Mouse (Mus musculus) limb, embryonic 14.5 days (tissue): ENCODE measurements around the gene Qrich1. TPM values are rescaled to one million over a fixed set of nuclear protein-coding genes. Genes with fewer than 3 reads are reported as not detected.

Source experiments
- ATAC-seq: fragments of 200-750 bp; cut with Nextera tagmentation; 2 replicates; pipeline ENCODE4 v1.8.0; 2017; ENCODE audit warnings: low read depth, moderate number of reproducible peaks, moderate TSS enrichment; ENCODE audit not compliant: low FRiP score
- DNase-seq: peaks from one replicate; pipeline ENCODE4 v3.0.0-alpha.2; 2015; ENCODE audit warnings: low spot score
- H3K27ac ChIP-seq: fragments of 300-500 bp; sonication (generic); replicated peaks from 2 replicates; pipeline ENCODE4 v1.5.1; 2014; ENCODE audit warnings: low read depth, mild to moderate bottlenecking, low read length, moderate library complexity, mixed read lengths
- H3K27me3 ChIP-seq: fragments of 300-500 bp; sonication (generic); 2 replicates; pipeline ENCODE4 v1.6.1; 2014; ENCODE audit warnings: low read length, mixed read lengths; ENCODE audit not compliant: control insufficient read depth, insufficient read depth
- H3K36me3 ChIP-seq: fragments of 300-500 bp; sonication (generic); 2 replicates; pipeline ENCODE4 v1.6.1; 2014; ENCODE audit warnings: mild to moderate bottlenecking, low read length, moderate library complexity, mixed read lengths; ENCODE audit not compliant: control insufficient read depth, insufficient read depth
- H3K4me1 ChIP-seq: fragments of 300-500 bp; sonication (generic); 2 replicates; pipeline ENCODE4 v1.6.1; 2014; ENCODE audit warnings: antibody characterized with exemption, low read length, mixed read lengths; ENCODE audit not compliant: control insufficient read depth, insufficient read depth
- H3K4me2 ChIP-seq: fragments of 300-500 bp; sonication (generic); replicated peaks from 2 replicates; pipeline ENCODE4 v1.6.1; 2014; ENCODE audit warnings: low read depth, mild to moderate bottlenecking, low read length, moderate library complexity; ENCODE audit not compliant: severe bottlenecking
- H3K4me3 ChIP-seq: fragments of 300-500 bp; sonication (generic); replicated peaks from 2 replicates; pipeline ENCODE4 v1.5.1; 2014; ENCODE audit warnings: low read length
- H3K9ac ChIP-seq: fragments of 300-500 bp; sonication (generic); 2 replicates; pipeline ENCODE4 v1.6.1; 2014; ENCODE audit warnings: mild to moderate bottlenecking, low read depth, low read length, moderate library complexity; ENCODE audit not compliant: severe bottlenecking
- H3K9me3 ChIP-seq: fragments of 300-500 bp; sonication (generic); 2 replicates; pipeline ENCODE4 v1.6.1; 2016; ENCODE audit warnings: low read length; ENCODE audit not compliant: control insufficient read depth
- POLR2A ChIP-seq: fragments of 200-500 bp; IDR thresholded peaks from 2 replicates; pipeline ENCODE4 v1.8.0; 2012; ENCODE audit warnings: inconsistent platforms, mild to moderate bottlenecking, moderate library complexity, borderline replicate concordance; ENCODE audit not compliant: insufficient read depth, insufficient read length; ENCODE audit errors: extremely low read depth
- WGBS: fragments of 180-500 bp; shearing (Covaris S2); extraction: QIAGEN DNeasy Blood & Tissue Kit; methylation state at CpG from one replicate; pipeline ENCODE4 v1.1.7; 2014; 5-methylcytosine and 5-hydroxymethylcytosine counted together
- microRNA counts: library from miRNA; unstranded; fragments of <30 nt; microRNA quantifications from one replicate; lab custom pipeline; 2016
- microRNA-seq: library from miRNA; unstranded; fragments of <30 nt; microRNA quantifications from one replicate; pipeline ENCODE4, GENCODE M21; 2016
- polyA plus RNA-seq, 2 experiments: library from polyadenylated mRNA; depleted of rRNA in 1 of 2; stranded (reverse) in 1 of 2; unstranded in 1 of 2; fragments of >200 nt; fragmentation: Nextera tagmentation in 1 of 2; extraction: Ambion mirVana in 1 of 2; gene quantifications; 2 replicates each; pipeline versions ENCODE4 v1.2.1 to v1.2.3; 2012 to 2014

Qrich1 gene
- polyA plus RNA-seq, 2 experiments: 120 to 126 TPM

- H3K4me1 ChIP-seq: no peaks in the 10 kb centered on the region
- 90% methylated on average over 4 of the region's 4 CpGs for WGBS
Observed at GRCm38 (mm10) chr9:108608889-108609288, 92.3 kb downstream of the Qrich1 start.

More at GRCm38 (mm10) chr9:108608889-108609288, 92.3 kb downstream of the Qrich1 start:
- TF ChIP-seq POLR2A: no peak
- H3K9me3 ChIP-seq: no peaks in the 10 kb centered on the region
- H3K4me3 ChIP-seq: no peak overlapping the region
- DNase-seq (no peak), ATAC-seq (no peak)
- peaks cover 96% of the 10 kb centered on the region for H3K36me3 ChIP-seq
- H3K27ac ChIP-seq: no peak overlapping the region
- H3K27me3 ChIP-seq: no peaks in the 10 kb centered on the region
- H3K4me2 ChIP-seq: no peak overlapping the region
- no peak overlapping the region for H3K9ac ChIP-seq

MicroRNA genes within 50 kb of the gene (microRNA counts, 519-probe panel; counts per million panel counts)
- microRNA mmu-miR-191 (lab: Ali Mortazavi, UCI) (3,209 counts per million, percentile 61 among the panel's probes with 10 or more counts), microRNA mmu-miR-425 (lab: Ali Mortazavi, UCI) (2,961 counts per million, percentile 55 among the panel's probes with 10 or more counts)

Small RNA genes lying within 50 kb of the gene (microRNA-seq; reads per million reads assigned to microRNA genes)
- gene Gm24083 (not detected), gene Mir191 (not detected), gene Mir425 (1,855 reads per million, percentile 79 among the genes with 10 or more reads in this experiment)

Other genes with a start within 250 kb of the Qrich1 start
- gene Nicn1, start 226.4 kb upstream of the Qrich1 start, polyA plus RNA-seq (2012; rRNA removed): 37.5 and 61.3 TPM in 2 replicates
- gene Nicn1, start 226.4 kb upstream of the Qrich1 start, polyA plus RNA-seq (2014; fragmentation: Nextera tagmentation; extraction: Ambion mirVana): 40.2 and 49.6 TPM in 2 replicates
- gene Amt, start 220.0 kb upstream of the Qrich1 start, polyA plus RNA-seq (2012; rRNA removed): 28.2 and 29.7 TPM in 2 replicates
- gene Amt, start 220.0 kb upstream of the Qrich1 start, polyA plus RNA-seq (2014; fragmentation: Nextera tagmentation; extraction: Ambion mirVana): 6.9 and 7.0 TPM in 2 replicates
- 214 and 240 TPM in 2 replicates for gene Rhoa, start 210.7 kb upstream of the Qrich1 start, polyA plus RNA-seq (2012; rRNA removed)
- gene Rhoa, start 210.7 kb upstream of the Qrich1 start, polyA plus RNA-seq (2014; fragmentation: Nextera tagmentation; extraction: Ambion mirVana): 296 and 326 TPM in 2 replicates
- 36.8 and 41.4 TPM in 2 replicates for gene Tcta, start 210.6 kb upstream of the Qrich1 start, polyA plus RNA-seq (2012; rRNA removed)
- 37.4 and 38.6 TPM in 2 replicates for gene Tcta, start 210.6 kb upstream of the Qrich1 start, polyA plus RNA-seq (2014; fragmentation: Nextera tagmentation; extraction: Ambion mirVana)
- 476 and 533 TPM in 2 replicates for gene Gpx1, start 177.9 kb upstream of the Qrich1 start, polyA plus RNA-seq (2012; rRNA removed)
- 686 and 718 TPM in 2 replicates for gene Gpx1, start 177.9 kb upstream of the Qrich1 start, polyA plus RNA-seq (2014; fragmentation: Nextera tagmentation; extraction: Ambion mirVana)
- gene Usp4, start 169.0 kb upstream of the Qrich1 start, polyA plus RNA-seq (2012; rRNA removed): 86.1 and 86.8 TPM in 2 replicates
- 102 and 107 TPM in 2 replicates for gene Usp4, start 169.0 kb upstream of the Qrich1 start, polyA plus RNA-seq (2014; fragmentation: Nextera tagmentation; extraction: Ambion mirVana)
- gene 1700102P08Rik, start 124.0 kb upstream of the Qrich1 start, polyA plus RNA-seq (2012; rRNA removed): 1.0 TPM in 2 replicates
- gene 1700102P08Rik, start 124.0 kb upstream of the Qrich1 start, polyA plus RNA-seq (2014; fragmentation: Nextera tagmentation; extraction: Ambion mirVana): 0.96 and 1.2 TPM in 2 replicates
- 1.5 and 2.2 TPM in 2 replicates for gene Ccdc36, start 88.3 kb upstream of the Qrich1 start, polyA plus RNA-seq (2012; rRNA removed)
- gene Ccdc36, start 88.3 kb upstream of the Qrich1 start, polyA plus RNA-seq (2014; fragmentation: Nextera tagmentation; extraction: Ambion mirVana): 1.3 and 1.7 TPM in 2 replicates
- not detected in 2 replicates for gene BC048562, start 80.3 kb upstream of the Qrich1 start, polyA plus RNA-seq (2012; rRNA removed)
- not detected in 2 replicates for gene BC048562, start 80.3 kb upstream of the Qrich1 start, polyA plus RNA-seq (2014; fragmentation: Nextera tagmentation; extraction: Ambion mirVana)
- gene Ccdc71, start 56.3 kb upstream of the Qrich1 start, polyA plus RNA-seq (2012; rRNA removed): 29.2 and 34.4 TPM in 2 replicates
- 45.4 and 49.8 TPM in 2 replicates for gene Ccdc71, start 56.3 kb upstream of the Qrich1 start, polyA plus RNA-seq (2014; fragmentation: Nextera tagmentation; extraction: Ambion mirVana)
- gene Klhdc8b, start 55.2 kb upstream of the Qrich1 start, polyA plus RNA-seq (2012; rRNA removed): 43.1 and 60.6 TPM in 2 replicates
- 27.7 and 32.2 TPM in 2 replicates for gene Klhdc8b, start 55.2 kb upstream of the Qrich1 start, polyA plus RNA-seq (2014; fragmentation: Nextera tagmentation; extraction: Ambion mirVana)
- gene Lamb2, start 37.1 kb upstream of the Qrich1 start, polyA plus RNA-seq (2012; rRNA removed): 214 and 236 TPM in 2 replicates
- 59.0 and 69.4 TPM in 2 replicates for gene Lamb2, start 37.1 kb upstream of the Qrich1 start, polyA plus RNA-seq (2014; fragmentation: Nextera tagmentation; extraction: Ambion mirVana)
- 160 and 219 TPM in 2 replicates for gene Usp19, start 26.2 kb upstream of the Qrich1 start, polyA plus RNA-seq (2012; rRNA removed)
- 59.3 and 66.4 TPM in 2 replicates for gene Usp19, start 26.2 kb upstream of the Qrich1 start, polyA plus RNA-seq (2014; fragmentation: Nextera tagmentation; extraction: Ambion mirVana)
- 238 and 323 TPM in 2 replicates for gene Qars, start 9.1 kb upstream of the Qrich1 start, polyA plus RNA-seq (2012; rRNA removed)
- gene Qars, start 9.1 kb upstream of the Qrich1 start, polyA plus RNA-seq (2014; fragmentation: Nextera tagmentation; extraction: Ambion mirVana): 108 and 117 TPM in 2 replicates
- 208 and 280 TPM in 2 replicates for gene Impdh2, start 43.5 kb downstream of the Qrich1 start, polyA plus RNA-seq (2012; rRNA removed)
- 184 and 191 TPM in 2 replicates for gene Impdh2, start 43.5 kb downstream of the Qrich1 start, polyA plus RNA-seq (2014; fragmentation: Nextera tagmentation; extraction: Ambion mirVana)
- gene Ndufaf3, start 50.6 kb downstream of the Qrich1 start, polyA plus RNA-seq (2012; rRNA removed): 23.1 and 28.3 TPM in 2 replicates
- gene Ndufaf3, start 50.6 kb downstream of the Qrich1 start, polyA plus RNA-seq (2014; fragmentation: Nextera tagmentation; extraction: Ambion mirVana): 40.9 and 42.7 TPM in 2 replicates
- gene Dalrd3, start 53.1 kb downstream of the Qrich1 start, polyA plus RNA-seq (2012; rRNA removed): 144 and 198 TPM in 2 replicates
- gene Dalrd3, start 53.1 kb downstream of the Qrich1 start, polyA plus RNA-seq (2014; fragmentation: Nextera tagmentation; extraction: Ambion mirVana): 124 and 132 TPM in 2 replicates
- gene Wdr6, start 61.9 kb downstream of the Qrich1 start, polyA plus RNA-seq (2012; rRNA removed): 123 and 175 TPM in 2 replicates
- gene Wdr6, start 61.9 kb downstream of the Qrich1 start, polyA plus RNA-seq (2014; fragmentation: Nextera tagmentation; extraction: Ambion mirVana): 91.5 and 115 TPM in 2 replicates
- gene P4htm, start 80.9 kb downstream of the Qrich1 start, polyA plus RNA-seq (2012; rRNA removed): 14.3 and 17.8 TPM in 2 replicates
- 7.8 and 8.8 TPM in 2 replicates for gene P4htm, start 80.9 kb downstream of the Qrich1 start, polyA plus RNA-seq (2014; fragmentation: Nextera tagmentation; extraction: Ambion mirVana)
- gene Arih2, start 132.6 kb downstream of the Qrich1 start, polyA plus RNA-seq (2012; rRNA removed): 46.2 and 48.5 TPM in 2 replicates
- gene Arih2, start 132.6 kb downstream of the Qrich1 start, polyA plus RNA-seq (2014; fragmentation: Nextera tagmentation; extraction: Ambion mirVana): 35.7 and 39.8 TPM in 2 replicates
- gene Slc25a20, start 145.3 kb downstream of the Qrich1 start, polyA plus RNA-seq (2012; rRNA removed): 16.6 and 20.7 TPM in 2 replicates
- gene Slc25a20, start 145.3 kb downstream of the Qrich1 start, polyA plus RNA-seq (2014; fragmentation: Nextera tagmentation; extraction: Ambion mirVana): 28.2 and 29.1 TPM in 2 replicates
- gene Prkar2a, start 172.5 kb downstream of the Qrich1 start, polyA plus RNA-seq (2012; rRNA removed): 18.5 and 20.4 TPM in 2 replicates
- gene Prkar2a, start 172.5 kb downstream of the Qrich1 start, polyA plus RNA-seq (2014; fragmentation: Nextera tagmentation; extraction: Ambion mirVana): 33.6 and 34.1 TPM in 2 replicates